16 mouse cellular contexts compared by ENCODE assay signal in genomic region chr1:180458680-180459079, GRCm38 (mm10). TPM values are rescaled to one million over a fixed set of nuclear protein-coding genes. Genes with fewer than 3 reads are reported as not detected.
A peak's percentile ranks its signal among the peaks of the same experiment; 100 is the strongest.
DNase-seq lines count a peak whose midpoint lies in the region; ATAC-seq and TF ChIP-seq lines count a peak whose summit lies in the region.
"Had no signal": no experiment of that assay in that cellular context is flagged by ENCODE, and none has a peak within 500 bp of the region (broad histone marks: within the 10 kb centered on the region; RNA-seq: fewer than 3 reads in every experiment).

No protein-coding gene starts in this region.

- H3K27me3 ChIP-seq in lung, postnatal 0 days (replicated peaks; ENCODE audit: insufficient read depth, low read length): no peaks in the 10 kb centered on the region
- H3K27me3 ChIP-seq: kidney, embryonic 15.5 days had no signal

- H3K9me3 ChIP-seq in lung, postnatal 0 days (ENCODE audit: low read length): no peaks in the 10 kb centered on the region
- H3K9me3 ChIP-seq: kidney, embryonic 15.5 days; megakaryocyte, embryonic 14.5 days had no signal

- no peak overlapping the region for H3K27ac ChIP-seq in lung, postnatal 0 days (ENCODE audit: low read length)
- H3K27ac ChIP-seq: kidney, embryonic 15.5 days; liver, embryonic 14.5 days had no signal

- H3K4me3 ChIP-seq in lung, postnatal 0 days (ENCODE audit: low read depth, low read length): no peak overlapping the region
- H3K4me3 ChIP-seq in lung, adult 2 months (replicated peaks; ENCODE audit: extremely low read depth, low read depth, low read length): no peak overlapping the region
- H3K4me3 ChIP-seq: erythroblast, embryonic 14.5 days; kidney, embryonic 15.5 days; megakaryocyte, embryonic 14.5 days had no signal

- no peak overlapping the region for H3K9ac ChIP-seq in lung, postnatal 0 days (replicated peaks; ENCODE audit: low read depth)
- H3K9ac ChIP-seq: kidney, embryonic 15.5 days; liver, embryonic 14.5 days had no signal

- no peaks in the 10 kb centered on the region for H3K4me1 ChIP-seq in lung, postnatal 0 days (ENCODE audit: insufficient read depth, low read depth, low read length)
- peaks cover 8% of the 10 kb centered on the region for H3K4me1 ChIP-seq in lung, adult 2 months (ENCODE audit: control insufficient read depth, insufficient read depth, low read length)

- peak; percentile 28; the same call in 1 of the 2 replicates for ATAC-seq in lung, postnatal 0 days

- H3K36me3 ChIP-seq in lung, postnatal 0 days (ENCODE audit: insufficient read depth, low read length): no peaks in the 10 kb centered on the region
- H3K36me3 ChIP-seq: kidney, embryonic 15.5 days had no signal

- TF ChIP-seq CTCF in lung, postnatal 0 days (IDR thresholded peaks at IDR 0.05): no peak
- TF ChIP-seq CTCF in lung, adult 2 months (IDR thresholded peaks at IDR 0.05; ENCODE audit: insufficient read depth, low read length): no peak

- peak; percentile 29 for DNase-seq in adrenal gland, postnatal 14 days
- DNase-seq in adrenal gland, adult 2 months: no peak
- peak; percentile 8 to 16 for DNase-seq in heart, postnatal 14 days
- no peak for DNase-seq in heart, adult 9 months (ENCODE audit: low spot score in 2 of 2)
- peak; percentile 52 for DNase-seq in lung, postnatal 0 days (ENCODE audit: low spot score)
- no peak for DNase-seq in lung, adult 2 months
- DNase-seq in cerebellum, postnatal 36 days: peak; percentile 20 to 22
- no peak for DNase-seq in thymus, postnatal 25 days
- DNase-seq: adrenal gland, postnatal 36 days; right cerebral cortex, adult 18-20 months had no signal

- 35% methylated on average over 3 of the region's 3 CpGs for WGBS in lung, postnatal 0 days
- 44% methylated on average over 3 of the region's 3 CpGs for WGBS in lung, adult 2 months

- no peak overlapping the region for H3K4me2 ChIP-seq in lung, postnatal 0 days (replicated peaks; ENCODE audit: low read depth, low read length)
- H3K4me2 ChIP-seq: kidney, embryonic 15.5 days had no signal

- intact Hi-C loops in heart, postnatal 14 days (cut with DNase I): no loop called here

- TF ChIP-seq POLR2A in lung, adult 2 months (IDR thresholded peaks at IDR 0.05; ENCODE audit: borderline replicate concordance, extremely low read depth, low read depth, low read length): no peak

- no peak for TF ChIP-seq EP300 in lung, postnatal 0 days (IDR thresholded peaks at IDR 0.05)

RNA-seq across cellular contexts. Expression of gene Stum, which starts 24.6 kb away (rescaled TPM):
- 0.33 and 1.6 TPM in 2 replicates for total RNA-seq in adrenal gland, postnatal 14 days (2021)
- under 1 TPM; 0.52 to 0.63 TPM for total RNA-seq in adrenal gland, adult 2 months (2021)
- polyA plus RNA-seq in adrenal gland, adult 2 months (2012; rRNA removed): 0.19 and 2.0 TPM in 2 replicates
- total RNA-seq in heart, postnatal 14 days (2021): 1 to 10 TPM in 1 of 2 experiments, under 1 TPM in 1; 0.78 to 1.6 TPM
- polyA plus RNA-seq in lung, postnatal 0 days (2015; fragmentation: Nextera tagmentation; extraction: Ambion mirVana): 0.07 and 0.08 TPM in 2 replicates
- polyA plus RNA-seq in lung, adult 2 months (2012; rRNA removed): 4.2 and 6.2 TPM in 2 replicates
- total RNA-seq: common myeloid progenitor, adult 5-6 weeks; granulocyte monocyte progenitor cell, adult 5-6 weeks had no signal
- polyA plus RNA-seq: erythroblast, embryonic 14.5 days had no signal

Comparison
In these comparisons a context has a peak if more than half of its experiments do, and no peak if none do; other contexts are left out.
1. DNase-seq: peak in adrenal gland, postnatal 14 days (single experiment), heart, postnatal 14 days (2 of 2), lung, postnatal 0 days (single experiment) and cerebellum, postnatal 36 days (2 of 2); none in adrenal gland, adult 2 months (single experiment), heart, adult 9 months (0 of 2), lung, adult 2 months (single experiment) and thymus, postnatal 25 days (single experiment).